Mouse (Mus musculus) c-Kit-positive CD71-negative TER-119-negative erythroid progenitor cells, embryonic 14.5 days (primary cell): Measurements from ENCODE around the gene Grin3a.
"Not testable (repeated sequence)": the region's sequence is repeated elsewhere in the genome, so short reads cannot be mapped to it uniquely, and the experiment has no call there.

Source experiments
- DNase-seq: peaks from one replicate; pipeline ENCODE4 v3.0.0-alpha.2; 2013; ENCODE audit warnings: low read depth

Gene Grin3a

GRCm38 (mm10) chr4:49680171-49680875 lies 165.2 kb downstream of the Grin3a start:
- DNase-seq = no peak

GRCm38 (mm10) chr4:49676790-49677189 lies 168.8 kb downstream of the Grin3a start:
- DNase-seq = no peak

- no peak for DNase-seq
Observed at GRCm38 (mm10) chr4:49676071-49676470, 169.5 kb downstream of the Grin3a start.

GRCm38 (mm10) chr4:49664850-49665249 lies 180.7 kb downstream of the Grin3a start:
- DNase-seq = no peak

GRCm38 (mm10) chr4:49662231-49662630 lies 183.3 kb downstream of the Grin3a start:
- no peak for DNase-seq

GRCm38 (mm10) chr4:49661664-49662063 lies 183.9 kb downstream of the Grin3a start:
- DNase-seq = no peak

GRCm38 (mm10) chr4:49659421-49659820 lies 186.1 kb downstream of the Grin3a start:
- DNase-seq = no peak

GRCm38 (mm10) chr4:49639913-49640312 lies 205.6 kb downstream of the Grin3a start:
- no peak for DNase-seq

GRCm38 (mm10) chr4:49637821-49638220 lies 207.7 kb downstream of the Grin3a start:
- no peak for DNase-seq

GRCm38 (mm10) chr4:49632139-49632481 lies 213.4 kb downstream of the Grin3a start:
- no peak for DNase-seq

GRCm38 (mm10) chr4:49631319-49632138 lies 214.0 kb downstream of the Grin3a start, which contains the start of gene Rnf20:
Gene Rnf20, plus strand, starts transcription at chr4:49632006.
- DNase-seq = peak; percentile 91

- DNase-seq = no peak
Observed at GRCm38 (mm10) chr4:49628941-49629340, 216.6 kb downstream of the Grin3a start.

GRCm38 (mm10) chr4:49626973-49627372 lies 218.6 kb downstream of the Grin3a start:
- DNase-seq = peak; percentile 82

- not testable (repeated sequence) for DNase-seq
Observed at GRCm38 (mm10) chr4:49624969-49625368, 220.6 kb downstream of the Grin3a start.

- no peak for DNase-seq
Observed at GRCm38 (mm10) chr4:49623916-49624315, 221.6 kb downstream of the Grin3a start.

GRCm38 (mm10) chr4:49622272-49622671 lies 223.3 kb downstream of the Grin3a start:
- DNase-seq = no peak

- not testable (repeated sequence) for DNase-seq
Observed at GRCm38 (mm10) chr4:49619861-49620260, 225.7 kb downstream of the Grin3a start.

- DNase-seq = no peak
Observed at GRCm38 (mm10) chr4:49616924-49617323, 228.6 kb downstream of the Grin3a start.
